Mouse (Mus musculus) retina, postnatal 1 day (tissue): ENCODE data around the gene Smarcc2.

Source experiments
- DNase-seq: peaks from one replicate; pipeline ENCODE4 v3.0.0-alpha.2; 2012

Smarcc2 gene

DNA sequence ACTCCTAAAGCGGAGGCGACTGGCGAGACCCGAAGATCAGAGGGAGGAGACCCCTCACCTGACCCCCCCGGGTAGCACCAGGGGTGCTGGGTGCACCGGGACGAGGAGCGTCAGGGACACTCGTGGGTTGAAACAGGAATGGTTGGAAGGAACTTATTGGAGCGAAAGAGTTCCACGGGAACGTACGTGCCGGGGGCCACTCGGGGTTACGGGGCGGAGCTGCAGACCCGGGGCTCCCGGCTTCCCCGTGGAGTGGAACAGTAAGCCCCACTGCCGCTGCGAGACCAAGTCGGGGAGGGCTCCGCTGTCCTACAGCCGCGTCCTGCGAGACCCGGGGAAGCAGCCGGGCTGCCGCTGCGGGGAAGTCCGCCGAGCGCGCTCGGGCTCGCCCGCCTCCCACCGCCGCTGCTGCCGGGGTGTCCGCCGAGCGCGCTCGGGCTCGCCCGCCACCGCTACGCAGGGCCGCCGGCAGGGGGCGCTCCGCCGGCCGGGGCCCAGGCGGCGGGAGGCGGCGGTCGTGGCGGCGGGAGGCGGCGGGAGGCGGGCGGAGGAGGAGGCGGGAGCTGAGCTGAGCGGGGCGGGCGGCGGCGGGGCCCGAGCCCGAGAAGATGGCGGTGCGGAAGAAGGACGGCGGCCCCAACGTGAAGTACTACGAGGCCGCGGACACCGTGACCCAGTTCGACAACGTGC, at the start of gene Smarcc2:
TSS of gene Smarcc2 (plus strand) at position 530 of the 690 bp plus-strand sequence.
- peak; percentile 88 for DNase-seq

DNA sequence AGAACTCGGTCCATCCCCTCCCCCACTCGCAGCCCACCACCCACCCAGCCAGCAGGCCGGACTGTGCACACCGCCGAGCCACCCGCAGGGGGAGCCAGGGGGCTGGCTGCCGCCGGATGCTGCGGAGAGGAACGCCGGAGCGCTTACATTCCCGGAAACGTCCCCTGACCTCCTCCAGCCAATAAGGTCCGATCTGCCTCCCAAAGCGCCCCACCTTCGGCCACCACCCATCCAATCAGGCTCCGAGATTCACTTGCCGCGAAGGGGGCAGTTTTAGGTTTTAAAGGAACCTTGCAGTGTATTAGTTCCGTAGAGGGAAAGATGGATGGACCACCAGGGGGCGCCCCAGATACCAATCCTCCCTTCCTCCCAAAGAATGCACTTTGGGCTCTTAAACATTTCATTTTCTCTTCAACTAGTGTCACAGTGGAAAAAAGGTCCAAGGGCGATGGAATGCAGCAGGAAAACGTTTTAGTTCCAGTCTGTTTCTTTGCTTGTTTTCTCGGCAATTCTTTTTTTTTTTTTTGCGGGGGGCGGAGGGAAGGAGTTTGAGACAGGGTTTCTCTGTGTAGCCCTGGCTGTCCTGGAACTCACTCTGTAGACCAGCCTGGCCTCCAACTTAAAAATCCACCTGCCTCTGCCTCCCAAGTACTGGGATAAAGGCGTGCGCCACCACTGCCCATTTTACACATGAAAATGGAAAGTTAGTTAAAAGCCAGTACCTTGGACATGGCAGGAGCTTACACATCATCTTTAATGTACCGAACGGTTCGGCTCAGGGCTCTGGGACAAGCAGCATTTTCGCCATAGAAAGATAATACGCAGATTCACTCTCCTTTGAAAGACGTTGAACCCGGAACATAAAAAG, 49.1 kb upstream of the Smarcc2 start:
- peak; percentile 100 for DNase-seq

DNA sequence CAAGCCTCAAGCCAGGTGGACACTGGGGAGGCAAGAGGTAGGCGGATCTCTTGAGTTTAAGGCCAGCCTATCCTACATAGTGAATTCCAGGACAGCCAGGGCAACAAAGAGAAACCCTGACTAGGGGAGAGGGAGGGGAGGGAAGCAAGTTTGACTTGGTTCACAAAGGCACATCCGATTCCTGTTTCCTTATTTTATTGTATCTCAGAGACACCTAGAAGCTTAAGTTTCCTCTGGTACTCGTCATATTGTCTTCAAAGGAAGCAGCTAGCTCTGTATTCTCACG, 48.5 kb upstream of the Smarcc2 start:
- DNase-seq = no peak

DNA sequence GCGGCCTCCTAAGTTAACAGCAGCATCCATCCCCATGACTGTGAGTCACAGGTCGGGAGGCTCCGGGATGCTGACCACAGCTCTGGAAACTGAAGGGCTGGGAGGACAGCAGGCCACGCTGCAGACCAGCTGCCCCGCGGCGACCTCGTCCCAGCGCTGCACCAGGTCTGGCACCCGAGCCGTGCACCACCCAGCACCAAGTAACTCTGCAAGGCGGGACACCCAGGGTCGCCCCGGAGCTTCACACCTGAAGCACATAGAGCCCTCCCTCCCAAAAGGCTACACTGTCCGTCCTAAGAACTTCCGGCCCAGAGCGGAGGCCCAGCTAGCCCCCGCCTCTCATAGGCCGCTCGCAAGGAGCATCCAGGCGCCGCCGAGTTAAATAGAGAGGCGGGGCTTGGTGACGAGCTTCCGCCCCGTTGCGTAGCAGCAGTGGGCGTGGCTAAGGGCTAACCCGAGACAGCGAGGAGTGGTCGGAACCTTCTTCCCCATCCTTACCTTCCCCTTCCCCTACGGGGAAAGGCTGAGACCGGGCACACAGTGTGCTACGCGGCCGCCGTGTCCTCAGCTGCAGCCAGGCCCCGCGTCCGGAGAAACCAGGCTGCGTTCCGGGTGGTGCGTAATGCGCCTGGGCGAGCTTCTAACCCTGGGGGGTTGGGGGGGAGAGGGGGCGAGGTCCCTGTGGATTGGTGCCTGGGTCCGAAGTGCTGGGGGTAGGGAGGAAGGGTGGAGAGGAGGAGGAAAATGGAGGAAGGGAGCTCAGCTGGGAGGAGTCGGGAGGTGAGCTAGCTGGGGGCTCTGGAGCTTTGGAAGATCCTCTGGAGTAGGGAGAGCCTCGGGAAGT, 47.6 kb upstream of the Smarcc2 start, which contains the start of the genes Nabp2 and Rnf41:
TSS of gene Nabp2 (minus strand) at position 282 of the 844 bp plus-strand sequence.
TSS of gene Rnf41 (plus strand) at position 447 of the 844 bp plus-strand sequence.
- DNase-seq = peak; percentile 98

DNA sequence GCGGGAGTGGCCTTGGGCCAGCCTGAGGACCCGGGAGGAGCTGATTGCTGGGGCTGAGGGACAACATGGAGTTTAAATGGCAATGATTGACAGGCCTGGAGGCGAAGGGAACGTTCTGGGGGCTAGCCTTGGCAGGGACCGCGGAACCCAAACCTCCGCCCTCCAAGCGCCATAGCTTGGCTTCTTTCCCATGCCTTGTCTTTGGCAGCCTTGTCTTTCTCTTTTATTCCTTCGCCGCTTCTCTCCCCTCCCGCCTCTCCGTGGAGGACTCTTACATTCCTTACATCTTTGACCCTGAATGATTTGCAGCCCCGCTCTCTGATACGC, 47.0 kb upstream of the Smarcc2 start:
- no peak for DNase-seq

DNA sequence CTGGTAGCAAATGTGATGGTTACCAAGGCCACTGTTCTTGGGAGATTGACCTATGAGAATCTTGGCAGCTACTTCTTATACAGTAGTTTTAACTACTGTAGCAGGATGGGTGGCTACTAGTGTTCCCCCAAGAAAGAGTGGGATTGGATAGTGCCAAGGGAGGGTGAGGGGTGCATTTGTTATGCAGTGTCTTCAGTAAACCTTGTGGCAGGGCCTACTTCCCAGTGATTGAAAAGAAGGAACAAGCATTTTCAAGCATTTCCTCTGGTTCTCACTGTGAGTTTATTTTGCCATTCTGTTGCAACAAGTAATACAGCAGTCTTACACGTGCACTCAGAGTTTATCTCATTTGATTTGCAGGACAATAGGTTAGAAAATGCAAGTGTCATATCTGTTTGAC, 46.5 kb upstream of the Smarcc2 start:
- DNase-seq = no peak

DNA sequence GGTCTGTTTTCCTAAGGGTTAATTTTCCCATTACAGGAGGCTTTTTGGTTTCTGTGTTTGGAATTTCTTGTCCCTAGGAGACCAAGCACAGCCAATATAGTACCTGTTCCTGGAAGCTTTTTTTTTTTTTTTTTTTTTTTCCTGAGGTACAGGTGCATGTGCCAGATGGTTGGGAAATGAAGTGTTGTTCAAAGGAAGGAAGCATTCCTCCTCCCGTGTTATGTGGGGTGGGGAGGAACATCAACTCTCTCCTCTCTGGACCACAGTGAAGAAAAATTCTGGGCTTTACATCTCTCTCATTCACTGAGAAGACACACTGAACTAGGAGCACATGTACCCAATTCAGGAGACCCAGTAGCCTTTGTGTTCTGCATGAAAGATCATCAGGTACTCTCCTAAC, 46.0 kb upstream of the Smarcc2 start:
- DNase-seq = no peak

DNA sequence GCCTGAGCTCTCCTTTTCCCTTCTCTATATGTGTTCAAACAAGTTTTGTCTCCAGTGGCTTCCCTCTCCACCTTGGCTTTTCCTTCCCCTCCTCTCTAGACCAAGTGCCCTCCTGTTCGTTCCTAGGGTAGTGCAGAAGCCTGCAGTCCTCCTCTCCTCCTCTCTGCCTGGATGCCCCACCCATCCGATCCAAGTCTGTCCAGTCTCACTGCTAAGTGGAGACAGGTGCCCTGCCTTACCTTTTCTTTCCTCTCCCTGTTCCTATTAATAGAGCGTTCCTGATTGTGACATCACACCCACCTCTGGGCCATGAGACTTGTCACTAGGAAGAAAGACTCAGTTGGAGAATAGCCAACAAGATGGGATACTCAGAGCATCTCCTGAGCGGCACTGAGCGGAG, 44.2 kb upstream of the Smarcc2 start:
- DNase-seq = no peak

DNA sequence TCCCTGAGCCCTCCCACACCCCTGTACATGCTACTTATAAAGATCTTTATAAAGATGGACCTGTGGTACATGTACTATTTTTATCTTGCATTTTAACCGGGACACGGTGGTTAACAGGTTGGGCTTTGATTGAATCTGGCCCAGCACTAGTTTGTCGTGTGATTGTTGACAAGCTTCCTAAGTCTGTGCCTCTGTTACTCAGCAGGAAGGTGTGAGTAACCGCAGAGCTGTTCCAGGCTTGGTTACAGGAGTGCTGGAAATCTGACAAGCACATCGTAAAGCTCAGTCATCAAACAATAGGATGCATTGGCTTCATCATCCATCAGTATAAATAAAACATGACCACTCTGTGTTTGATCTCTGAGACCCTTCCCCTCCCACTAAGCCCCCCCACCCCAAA, 36.6 kb upstream of the Smarcc2 start:
- no peak for DNase-seq

DNA sequence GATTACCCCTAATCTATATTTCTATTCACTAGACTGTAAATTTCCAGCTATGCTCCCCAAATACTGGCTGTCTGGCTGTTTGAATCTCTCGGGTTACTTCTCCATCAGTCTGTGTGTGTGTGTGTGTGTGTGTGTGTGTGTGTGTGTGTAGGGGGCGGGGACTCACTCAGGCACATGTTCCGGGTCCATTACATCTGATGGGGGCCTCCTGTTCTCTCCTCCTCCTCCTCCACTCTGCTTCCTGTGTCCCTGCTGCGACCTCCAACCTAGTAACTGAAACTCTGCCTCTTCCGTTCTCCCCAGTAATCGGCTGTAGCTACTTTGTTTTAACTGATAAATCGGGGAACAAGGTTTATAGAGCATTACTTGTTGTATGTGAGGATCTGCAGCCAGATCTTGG, 34.4 kb upstream of the Smarcc2 start:
- DNase-seq = no peak

DNA sequence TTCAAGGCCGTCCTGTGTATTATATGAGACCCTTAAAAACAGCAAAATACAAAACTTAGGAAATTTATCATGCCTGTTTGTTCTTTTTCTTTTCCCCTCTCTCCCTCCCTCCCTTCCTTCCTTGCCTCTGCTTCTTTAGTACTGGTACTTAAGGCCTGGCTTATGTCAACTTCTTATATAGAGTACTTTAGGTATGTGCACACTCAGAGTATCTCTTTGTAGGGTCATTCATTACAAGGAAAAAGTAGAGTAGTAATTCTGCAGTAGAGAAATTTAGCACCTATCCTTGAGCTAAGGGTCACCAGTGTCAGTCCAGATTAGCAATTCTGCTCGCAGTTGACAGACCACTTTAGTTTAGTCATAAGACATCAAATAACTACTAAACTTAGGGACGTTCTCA, 33.8 kb upstream of the Smarcc2 start:
- DNase-seq = no peak

DNA sequence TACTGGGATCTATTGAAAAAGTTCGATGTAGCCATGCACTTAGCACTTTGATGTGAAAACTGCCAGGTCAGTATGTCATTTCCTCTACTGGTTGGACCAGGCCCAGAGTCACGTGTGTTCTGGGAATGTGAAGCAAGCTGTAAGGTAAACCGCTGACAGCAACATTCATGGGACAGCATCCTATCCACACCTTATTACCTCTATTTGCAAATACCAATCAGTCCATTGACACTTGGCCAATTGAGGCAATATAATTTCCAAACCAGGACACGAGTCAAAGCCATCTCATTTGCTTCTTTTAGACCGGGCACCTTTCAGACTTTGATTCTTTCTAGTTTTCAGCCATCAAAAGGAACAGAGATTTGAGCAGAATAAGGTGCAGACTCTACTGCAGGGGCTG, 30.0 kb upstream of the Smarcc2 start:
- no peak for DNase-seq

DNA sequence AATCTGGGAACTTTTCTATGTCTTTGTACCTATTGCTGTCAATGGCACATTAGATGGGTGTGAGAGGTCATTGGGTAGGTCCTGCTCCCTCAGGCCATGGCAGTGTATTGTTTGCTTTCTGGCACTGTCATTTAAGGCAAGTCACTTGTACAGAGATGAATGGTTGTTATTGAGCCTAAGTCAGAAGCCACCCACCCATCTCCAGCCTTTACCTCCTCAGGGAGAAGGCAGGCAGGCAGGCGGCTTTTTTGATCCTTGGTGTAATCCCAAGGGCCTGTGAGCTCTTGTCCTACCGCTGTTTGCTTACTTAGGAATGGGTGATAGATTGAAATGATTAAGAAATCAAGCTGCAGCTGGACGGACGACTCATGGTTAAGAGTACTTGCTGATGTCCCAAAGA, 29.6 kb upstream of the Smarcc2 start:
- no peak for DNase-seq

DNA sequence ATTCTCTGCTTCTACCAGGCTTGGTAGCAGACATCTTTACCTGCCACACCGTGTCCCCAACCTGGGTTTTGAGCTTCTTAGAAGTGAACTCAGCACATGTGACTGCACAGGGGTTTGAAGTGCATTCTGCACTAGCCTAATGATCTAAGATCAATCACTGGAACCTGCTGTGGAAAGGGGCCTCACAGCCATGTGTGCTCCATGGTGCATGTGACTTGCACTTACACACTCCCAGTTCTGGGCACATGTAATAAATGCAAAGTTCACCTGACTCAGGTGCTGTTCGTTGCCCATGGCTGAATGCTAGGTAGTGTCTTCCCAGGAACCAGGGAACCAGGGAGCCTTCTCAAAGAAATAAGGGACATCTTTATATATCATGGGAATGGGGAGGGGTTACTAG, 25.6 kb upstream of the Smarcc2 start:
- DNase-seq = no peak

DNA sequence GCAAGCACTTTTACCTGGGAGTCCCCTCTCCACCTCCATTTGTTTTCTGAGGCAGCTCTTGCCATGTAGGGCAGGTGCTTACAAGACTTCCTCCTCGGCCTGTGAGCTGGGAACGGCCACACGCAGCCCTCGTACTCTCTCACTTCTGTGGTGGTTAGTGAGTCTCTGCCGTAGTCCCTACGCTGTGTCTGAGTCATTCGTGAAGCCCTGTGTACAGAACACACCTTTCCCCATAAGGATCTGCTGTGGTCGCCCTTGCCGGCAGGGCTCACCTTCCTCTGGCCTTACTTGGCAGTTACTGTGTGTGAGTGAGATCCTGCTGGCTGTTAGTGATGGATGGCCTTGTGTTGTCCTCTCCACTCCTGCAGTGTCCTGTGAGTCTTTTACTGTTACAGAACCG, 24.4 kb upstream of the Smarcc2 start:
- no peak for DNase-seq

DNA sequence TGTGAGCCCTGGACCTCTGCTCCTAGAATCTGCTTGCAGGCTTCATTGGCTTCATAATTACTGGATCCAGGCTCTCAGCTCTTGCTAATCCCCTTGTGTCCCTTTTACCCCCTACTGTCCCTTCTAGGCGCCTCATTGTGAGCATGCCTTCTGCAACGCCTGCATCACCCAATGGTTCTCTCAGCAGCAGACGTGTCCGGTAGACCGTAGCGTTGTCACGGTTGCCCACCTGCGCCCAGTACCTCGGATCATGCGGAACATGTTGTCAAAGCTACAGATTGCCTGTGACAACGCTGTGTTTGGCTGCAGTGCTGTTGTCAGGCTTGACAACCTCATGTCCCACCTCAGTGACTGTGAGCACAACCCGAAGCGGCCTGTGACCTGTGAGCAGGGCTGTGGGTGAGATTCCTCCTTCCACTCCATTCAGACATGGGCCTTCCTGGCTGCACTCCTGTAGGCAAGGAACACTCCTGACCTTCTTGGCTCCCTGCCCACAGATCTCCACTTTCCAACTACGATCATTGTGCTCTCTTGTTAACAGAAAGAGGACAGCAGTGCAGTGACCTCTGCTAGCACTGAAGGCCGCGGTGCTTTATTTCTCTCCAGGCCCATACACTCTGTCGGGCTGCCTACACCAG, 23.7 kb upstream of the Smarcc2 start:
- peak; percentile 76 for DNase-seq

DNA sequence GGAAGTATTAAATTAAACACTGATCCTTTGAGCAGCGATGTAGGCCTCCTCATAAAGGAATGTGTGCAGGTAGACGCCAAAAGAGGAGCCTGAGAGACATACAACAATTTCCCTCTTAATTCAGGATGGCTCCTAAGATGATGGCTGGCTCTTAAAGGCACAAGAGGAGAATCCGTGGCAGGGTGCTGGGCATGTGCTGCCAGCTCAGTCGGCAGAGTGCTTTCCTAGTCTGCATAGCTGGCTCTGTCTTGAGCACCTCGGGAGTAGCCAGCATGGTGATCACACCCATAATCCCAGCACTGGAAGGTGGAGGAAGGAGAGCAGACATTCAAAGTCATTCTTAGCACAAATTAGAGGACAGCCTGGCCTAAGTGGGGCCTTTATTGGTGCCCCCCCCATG, 23.2 kb upstream of the Smarcc2 start:
- DNase-seq = no peak

DNA sequence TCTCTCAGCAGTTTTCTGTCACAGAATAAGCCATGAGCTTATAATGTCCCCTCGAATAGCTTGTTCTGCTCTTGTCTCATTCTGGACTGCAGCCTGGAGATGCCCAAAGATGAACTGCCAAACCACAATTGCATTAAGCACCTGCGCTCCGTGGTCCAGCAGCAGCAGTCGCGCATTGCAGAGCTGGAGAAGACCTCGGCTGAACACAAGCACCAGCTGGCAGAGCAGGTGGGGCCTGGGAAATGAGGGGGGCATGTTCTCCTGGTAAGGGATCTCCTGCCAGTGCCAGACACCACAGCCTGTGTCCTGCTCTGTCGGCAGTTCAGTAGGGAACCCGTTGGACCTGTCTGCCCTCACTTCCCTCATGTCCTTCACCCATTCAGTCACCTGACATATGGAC, 22.7 kb upstream of the Smarcc2 start:
- no peak for DNase-seq

DNA sequence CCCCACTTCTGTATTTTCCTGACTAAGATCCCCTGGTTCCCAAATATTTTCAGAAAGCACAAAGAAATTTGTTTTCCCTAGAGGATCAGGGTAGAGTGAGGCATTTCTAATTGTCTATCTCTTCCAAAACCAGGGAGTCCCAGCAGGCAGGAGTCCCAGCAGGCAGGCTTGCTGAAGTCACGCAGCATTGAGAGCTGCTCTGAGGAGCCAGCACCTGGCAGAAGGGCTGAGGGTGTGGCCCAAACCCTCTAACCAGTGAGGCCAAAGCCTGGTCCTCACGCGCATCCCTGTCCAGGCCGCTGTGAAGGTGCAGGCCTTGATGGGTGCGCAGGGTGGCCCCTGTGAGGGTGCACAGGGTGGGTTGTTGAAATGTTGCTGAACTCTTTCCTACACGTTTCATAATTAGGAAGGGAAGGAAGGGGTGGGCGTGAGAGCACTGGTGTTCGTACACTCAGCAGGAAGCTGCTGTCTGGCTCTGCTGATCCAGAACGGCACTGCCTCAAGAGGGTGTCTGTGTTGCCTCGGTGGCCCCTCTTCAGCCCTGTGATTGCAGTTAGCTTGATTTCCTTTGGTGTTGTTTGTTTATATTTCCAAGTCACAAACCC, 20.3 kb upstream of the Smarcc2 start:
- no peak for DNase-seq

DNA sequence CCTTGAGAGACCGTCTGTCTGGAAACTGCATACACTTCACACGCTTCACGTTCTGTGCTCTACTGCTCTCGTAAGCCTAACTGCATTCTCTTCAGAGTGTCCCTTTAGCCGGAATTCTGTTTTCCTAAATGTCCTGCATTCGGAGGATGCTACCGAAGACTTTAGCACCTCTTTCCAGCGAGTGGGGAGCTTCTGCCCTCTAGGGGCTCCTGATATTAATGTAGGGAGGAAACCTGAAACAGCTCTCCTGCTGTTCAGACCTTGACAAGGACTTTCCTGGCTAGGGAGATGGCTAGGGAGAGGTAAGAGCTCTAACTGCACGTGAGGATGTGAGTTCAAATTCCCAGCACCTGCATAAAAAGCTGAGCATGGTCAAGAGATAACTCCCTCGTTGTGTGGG, 18.6 kb upstream of the Smarcc2 start:
- peak; percentile 59 for DNase-seq

DNA sequence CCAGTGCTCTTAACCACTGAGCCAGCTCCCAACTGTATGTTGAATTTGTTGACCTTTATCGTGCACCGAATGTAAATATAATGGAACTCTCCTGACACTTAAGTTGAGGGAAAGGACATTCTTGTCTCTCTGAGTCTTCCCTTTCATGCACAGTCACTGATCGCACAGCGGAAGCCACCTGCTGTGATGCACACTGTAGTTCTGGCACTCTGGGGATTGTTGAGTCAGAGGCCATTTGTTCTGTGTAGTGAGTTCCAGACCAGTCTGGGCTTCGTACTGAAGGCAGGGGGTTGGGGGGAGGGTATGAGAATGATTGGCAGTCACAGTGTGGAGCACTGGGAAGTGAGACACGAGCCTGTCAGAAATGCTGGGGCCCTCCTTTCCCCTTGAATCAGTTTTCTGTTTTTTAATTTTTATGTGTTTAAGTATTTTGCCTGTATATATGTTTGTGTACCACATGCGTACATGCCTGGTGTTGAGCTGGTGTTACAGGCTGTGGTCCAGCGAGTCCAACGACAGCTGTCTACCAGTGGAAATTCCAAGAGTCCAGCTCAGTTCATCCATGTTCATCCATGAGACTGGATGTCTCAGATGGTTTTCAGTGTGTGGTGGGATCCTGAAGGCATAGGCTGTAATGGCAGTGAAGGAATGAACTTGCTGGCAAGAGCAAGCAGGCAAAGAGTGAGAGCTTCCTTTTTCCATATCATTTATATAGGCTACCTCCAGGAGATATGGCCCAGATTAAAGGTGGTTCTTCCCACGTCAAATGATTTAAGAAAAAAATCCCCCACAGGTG, 17.5 kb upstream of the Smarcc2 start:
- DNase-seq = no peak

DNA sequence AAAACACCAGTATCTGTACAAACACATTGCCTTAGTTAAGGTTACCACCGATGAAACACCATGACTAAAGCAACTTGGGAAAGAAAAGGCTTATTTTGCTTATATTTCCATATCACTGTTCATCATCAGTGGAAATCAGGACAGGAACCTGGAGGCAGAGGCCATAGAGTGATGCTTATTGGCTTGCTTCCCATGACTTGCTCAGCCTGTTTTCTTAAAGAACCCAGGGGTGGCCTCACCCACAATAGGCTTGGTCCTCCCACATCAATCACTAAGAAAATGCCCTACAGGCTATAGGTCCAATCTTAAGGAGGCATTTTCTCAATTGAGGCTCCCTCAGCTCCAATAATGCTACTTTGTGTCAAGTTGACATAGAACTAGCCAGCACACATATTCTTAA, 16.3 kb upstream of the Smarcc2 start:
- no peak for DNase-seq
